Mouse (Mus musculus) kidney, embryonic 16.5 days (tissue): Measurements from ENCODE around the gene St6galnac5. TPM values are rescaled to one million over a fixed set of nuclear protein-coding genes. Genes with fewer than 3 reads are reported as not detected.

Source experiments
- ATAC-seq: fragments of 200-750 bp; cut with Nextera tagmentation; 2 replicates; pipeline ENCODE4 v1.8.0; 2017; ENCODE audit warnings: moderate TSS enrichment; ENCODE audit not compliant: low FRiP score, low TSS enrichment
- H3K27ac ChIP-seq: fragments of 300-500 bp; sonication (generic); 2 replicates; pipeline ENCODE4 v1.5.1; 2014; ENCODE audit warnings: low read length
- H3K27me3 ChIP-seq: fragments of 300-500 bp; sonication (generic); 2 replicates; pipeline ENCODE4 v1.6.1; 2014; ENCODE audit warnings: low read length, control low read depth, mixed read lengths; ENCODE audit not compliant: insufficient read depth
- H3K36me3 ChIP-seq: fragments of 300-500 bp; sonication (generic); 2 replicates; pipeline ENCODE4 v1.6.1; 2014; ENCODE audit warnings: low read length, control low read depth, mixed read lengths; ENCODE audit not compliant: insufficient read depth
- H3K4me1 ChIP-seq: fragments of 300-500 bp; sonication (generic); 2 replicates; pipeline ENCODE4 v1.6.1; 2014; ENCODE audit warnings: low read length, control low read depth, mixed read lengths; ENCODE audit not compliant: insufficient read depth
- H3K4me2 ChIP-seq: fragments of 300-500 bp; sonication (generic); replicated peaks from 2 replicates; pipeline ENCODE4 v1.6.1; 2014; ENCODE audit warnings: low read depth, low read length
- H3K4me3 ChIP-seq: fragments of 300-500 bp; sonication (generic); 2 replicates; pipeline ENCODE4 v1.5.1; 2014; ENCODE audit warnings: mild to moderate bottlenecking, low read length
- H3K9ac ChIP-seq: fragments of 300-500 bp; sonication (generic); replicated peaks from 2 replicates; pipeline ENCODE4 v1.6.1; 2014; ENCODE audit warnings: low read length
- H3K9me3 ChIP-seq: fragments of 300-500 bp; sonication (generic); 2 replicates; pipeline ENCODE4 v1.6.1; 2016; ENCODE audit warnings: low read length, control low read depth
- WGBS: fragments of 180-500 bp; shearing (Covaris S2); extraction: QIAGEN DNeasy Blood & Tissue Kit; methylation state at CpG from one replicate; pipeline ENCODE4 v1.1.7; 2014; 5-methylcytosine and 5-hydroxymethylcytosine counted together
- polyA plus RNA-seq: library from polyadenylated mRNA; unstranded; fragments of >200 nt; fragmentation: Nextera tagmentation; extraction: Ambion mirVana; gene quantifications from 2 replicates; pipeline ENCODE4 v1.2.1, GENCODE M21; 2015

The St6galnac5 gene
- polyA plus RNA-seq, 1 experiment from 2014 or later = 0.85 TPM

- Histone ChIP-seq H3K4me3 (no peak overlapping the region), H3K27me3 (no peaks in the 10 kb centered on the region), H3K4me1 (no peaks in the 10 kb centered on the region), H3K9me3 (no peaks in the 10 kb centered on the region), H3K4me2 (no peak overlapping the region), H3K36me3 (no peaks in the 10 kb centered on the region), H3K9ac (no peak overlapping the region), H3K27ac (no peak overlapping the region)
- no peak for ATAC-seq
- WGBS = 35% methylated on average over 10 of the region's 10 CpGs
Observed at GRCm38 (mm10) chr3:152905800-152906199, 76.2 kb downstream of the St6galnac5 start.

- H3K4me1 ChIP-seq = no peaks in the 10 kb centered on the region
- WGBS = 91% methylated on average over 10 of the region's 10 CpGs
- ATAC-seq = no peak
Observed at GRCm38 (mm10) chr3:152905026-152905425, 77.0 kb downstream of the St6galnac5 start.

DNA sequence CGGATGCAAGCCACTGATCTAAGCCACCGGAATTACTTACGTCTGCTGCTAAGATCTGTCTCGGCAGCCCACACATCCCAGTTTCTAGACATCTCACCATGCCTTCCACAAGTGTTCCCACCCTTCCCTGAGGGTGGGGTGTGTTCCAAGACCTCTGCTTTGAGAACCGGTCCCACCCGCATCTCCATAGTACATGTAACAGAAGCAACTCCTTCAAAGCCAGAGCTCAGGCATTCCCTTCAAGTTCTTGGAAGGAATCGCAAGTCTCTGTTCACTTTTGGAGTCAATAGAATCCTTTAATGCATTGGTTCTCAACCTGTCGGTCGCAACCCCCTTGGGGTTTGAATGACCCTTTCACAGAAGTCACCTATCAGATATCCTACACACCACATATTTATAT, 83.1 kb downstream of the St6galnac5 start:
- no peak for ATAC-seq
- Histone ChIP-seq H3K4me1 (no peaks in the 10 kb centered on the region), H3K9ac (no peak overlapping the region), H3K27ac (no peak overlapping the region), H3K36me3 (no peaks in the 10 kb centered on the region), H3K27me3 (no peaks in the 10 kb centered on the region), H3K4me3 (no peak overlapping the region), H3K4me2 (no peak overlapping the region), H3K9me3 (no peaks in the 10 kb centered on the region)
- 96% methylated on average over 9 of the region's 9 CpGs for WGBS

More at GRCm38 (mm10) chr3:152905026-152905425, 77.0 kb downstream of the St6galnac5 start:
- Histone ChIP-seq H3K27me3 (no peaks in the 10 kb centered on the region), H3K9me3 (no peaks in the 10 kb centered on the region), H3K36me3 (no peaks in the 10 kb centered on the region), H3K4me3 (no peak overlapping the region), H3K4me2 (no peak overlapping the region), H3K9ac (no peak overlapping the region), H3K27ac (no peak overlapping the region)

DNA sequence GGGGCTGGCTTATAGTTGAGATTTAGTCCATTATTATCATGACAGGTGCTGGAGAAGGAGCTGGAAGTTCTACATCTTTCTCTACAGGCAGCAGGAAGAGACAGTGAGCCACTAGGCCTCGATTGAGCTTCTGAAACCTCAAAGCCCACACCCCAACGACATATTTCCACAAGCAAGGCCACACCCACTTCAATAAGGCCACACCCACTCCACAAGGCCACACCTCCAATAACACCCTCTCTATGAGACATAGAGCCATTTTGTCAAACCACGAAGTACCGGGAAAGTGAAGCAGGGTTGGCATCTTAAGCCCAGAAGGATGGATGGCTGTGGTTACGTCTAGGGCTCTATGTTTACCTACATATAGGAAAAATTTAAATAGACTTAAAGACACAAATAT, 84.8 kb downstream of the St6galnac5 start:
- Histone ChIP-seq H3K9me3 (no peaks in the 10 kb centered on the region), H3K4me2 (no peak overlapping the region), H3K4me1 (no peaks in the 10 kb centered on the region), H3K4me3 (no peak overlapping the region), H3K9ac (no peak overlapping the region), H3K36me3 (no peaks in the 10 kb centered on the region), H3K27me3 (no peaks in the 10 kb centered on the region), H3K27ac (no peak overlapping the region)
- ATAC-seq = no peak
- 83% methylated on average over 5 of the region's 5 CpGs for WGBS

- Histone ChIP-seq H3K36me3 (no peaks in the 10 kb centered on the region), H3K27ac (no peak overlapping the region), H3K27me3 (no peaks in the 10 kb centered on the region), H3K9ac (no peak overlapping the region), H3K4me3 (no peak overlapping the region), H3K4me2 (no peak overlapping the region), H3K9me3 (no peaks in the 10 kb centered on the region), H3K4me1 (no peaks in the 10 kb centered on the region)
- ATAC-seq = no peak
- 65% methylated on average over 3 of the region's 3 CpGs for WGBS
Observed at GRCm38 (mm10) chr3:152896111-152896510, 85.9 kb downstream of the St6galnac5 start.

DNA sequence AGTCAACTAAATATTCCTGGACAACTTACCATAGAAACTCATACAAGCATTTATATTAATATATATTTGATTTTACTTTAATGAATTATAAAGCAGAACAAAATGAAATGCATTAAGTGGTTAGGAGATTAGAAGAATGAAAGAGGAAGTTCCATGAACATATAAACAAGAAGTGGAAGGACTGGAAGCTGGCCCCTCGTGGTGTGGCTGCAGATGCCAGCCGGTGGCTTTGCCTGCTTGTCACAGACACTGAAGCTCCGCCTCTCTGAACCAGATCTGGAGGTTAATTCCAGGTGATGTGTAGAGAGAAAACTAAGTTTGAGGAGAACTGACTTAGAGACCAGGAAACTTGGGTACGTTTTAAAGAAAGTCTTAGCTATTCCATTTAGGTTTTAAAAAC, 87.1 kb downstream of the St6galnac5 start:
- no peak overlapping the region for H3K27ac ChIP-seq
- no peak overlapping the region for H3K4me2 ChIP-seq
- no peak for ATAC-seq
- H3K27me3 ChIP-seq = no peaks in the 10 kb centered on the region
- H3K4me3 ChIP-seq = no peak overlapping the region
- H3K4me1 ChIP-seq = no peaks in the 10 kb centered on the region
- 63% methylated on average over 4 of the region's 4 CpGs for WGBS
- H3K36me3 ChIP-seq = no peaks in the 10 kb centered on the region
- no peaks in the 10 kb centered on the region for H3K9me3 ChIP-seq
- H3K9ac ChIP-seq = no peak overlapping the region

GRCm38 (mm10) chr3:152888116-152888515, 93.9 kb downstream of the St6galnac5 start:
- WGBS = 80% methylated on average over 7 of the region's 7 CpGs
- ATAC-seq = no peak
- Histone ChIP-seq H3K9me3 (no peaks in the 10 kb centered on the region), H3K27ac (no peak overlapping the region), H3K4me3 (no peak overlapping the region), H3K4me2 (no peak overlapping the region), H3K9ac (no peak overlapping the region), H3K27me3 (no peaks in the 10 kb centered on the region), H3K4me1 (no peaks in the 10 kb centered on the region), H3K36me3 (no peaks in the 10 kb centered on the region)

DNA sequence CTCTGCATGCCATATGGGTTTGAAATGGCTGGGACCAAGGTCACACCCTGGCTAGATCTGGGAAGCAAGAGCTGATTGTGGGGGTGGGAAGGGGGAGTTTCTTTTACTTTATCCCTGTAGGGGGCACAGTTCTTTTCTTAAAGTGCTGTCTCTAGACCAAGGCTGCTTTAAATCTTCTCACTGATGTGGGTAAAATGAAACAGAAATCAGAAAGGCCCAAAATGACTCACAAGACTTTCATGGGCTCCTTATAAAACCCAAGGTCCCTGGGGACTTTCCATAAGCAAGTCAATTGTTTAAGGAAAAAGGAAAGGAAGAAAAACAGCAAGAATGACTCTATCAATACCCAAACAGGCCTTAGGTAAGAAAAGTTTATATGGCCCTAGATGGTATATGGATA, 95.3 kb downstream of the St6galnac5 start:
- Histone ChIP-seq H3K4me2 (no peak overlapping the region), H3K27me3 (no peaks in the 10 kb centered on the region), H3K4me1 (no peaks in the 10 kb centered on the region), H3K9me3 (no peaks in the 10 kb centered on the region), H3K36me3 (no peaks in the 10 kb centered on the region), H3K4me3 (no peak overlapping the region), H3K9ac (no peak overlapping the region), H3K27ac (no peak overlapping the region)
- no peak for ATAC-seq

- Histone ChIP-seq H3K4me2 (no peak overlapping the region), H3K27ac (no peak overlapping the region), H3K9ac (no peak overlapping the region), H3K4me3 (no peak overlapping the region), H3K9me3 (no peaks in the 10 kb centered on the region), H3K27me3 (no peaks in the 10 kb centered on the region), H3K36me3 (no peaks in the 10 kb centered on the region), H3K4me1 (peaks cover 7% of the 10 kb centered on the region; the same call in 1 of the 2 replicates)
- 79% methylated on average over 3 of the region's 3 CpGs for WGBS
- ATAC-seq = no peak
Observed at GRCm38 (mm10) chr3:152883556-152883955, 98.5 kb downstream of the St6galnac5 start.

DNA sequence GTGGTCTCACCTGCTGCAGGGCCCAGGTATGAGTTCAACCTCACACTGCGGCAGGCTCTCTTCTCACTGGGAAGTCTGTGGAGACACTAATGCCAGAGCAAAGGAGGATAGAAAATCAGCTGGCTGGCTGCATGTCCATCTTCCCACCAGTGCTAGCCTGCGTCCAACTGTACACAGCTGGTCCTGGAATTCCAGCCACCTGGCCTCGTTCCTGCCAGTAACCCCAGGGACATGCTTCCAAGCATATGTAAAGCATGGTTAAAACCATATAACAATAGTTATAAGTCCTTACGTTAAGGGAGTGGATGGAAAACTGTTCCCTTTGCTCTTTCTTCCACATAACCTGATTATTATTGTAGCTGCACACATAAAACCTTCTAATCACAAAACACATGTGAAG, 100.3 kb downstream of the St6galnac5 start:
- no peak overlapping the region for H3K27ac ChIP-seq
- H3K9me3 ChIP-seq = no peaks in the 10 kb centered on the region
- H3K4me1 ChIP-seq = peaks cover 7% of the 10 kb centered on the region; the same call in 1 of the 2 replicates
- H3K4me2 ChIP-seq = no peak overlapping the region
- no peaks in the 10 kb centered on the region for H3K27me3 ChIP-seq
- 73% methylated on average over 4 of the region's 4 CpGs for WGBS
- no peak for ATAC-seq
- H3K36me3 ChIP-seq = no peaks in the 10 kb centered on the region
- no peak overlapping the region for H3K4me3 ChIP-seq
- no peak overlapping the region for H3K9ac ChIP-seq
